Mouse (Mus musculus): ENCODE measurements around the gene Fam83e. TPM values are rescaled to one million over a fixed set of nuclear protein-coding genes. Genes with fewer than 3 reads are reported as not detected.

Fam83e gene
- polyA plus RNA-seq, 1 experiment from 2014 or later: 1.7 TPM

DNA sequence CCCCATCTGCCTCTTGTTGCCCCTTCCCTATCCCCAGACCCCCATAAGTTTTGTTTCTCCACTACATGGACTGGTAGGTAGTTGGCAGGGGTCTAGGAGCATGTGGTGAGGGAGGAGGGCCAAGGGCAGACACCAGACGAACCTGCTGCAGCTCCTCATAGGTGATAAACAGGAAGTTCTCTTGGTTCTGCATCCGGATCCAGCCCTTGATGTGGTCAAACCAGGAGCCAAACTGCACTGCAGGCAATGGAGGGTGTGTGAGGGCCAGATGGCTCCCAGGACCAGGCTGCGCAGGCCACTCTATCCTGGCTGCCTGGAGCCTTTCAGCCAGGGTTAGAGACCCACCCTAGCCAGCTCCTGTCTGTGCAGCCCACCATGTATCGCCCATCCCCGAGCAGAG is 12.5 kb downstream of the Fam83e start:
- H3K9ac ChIP-seq (replicated peaks; ENCODE audit: low read depth): no peak overlapping the region

DNA sequence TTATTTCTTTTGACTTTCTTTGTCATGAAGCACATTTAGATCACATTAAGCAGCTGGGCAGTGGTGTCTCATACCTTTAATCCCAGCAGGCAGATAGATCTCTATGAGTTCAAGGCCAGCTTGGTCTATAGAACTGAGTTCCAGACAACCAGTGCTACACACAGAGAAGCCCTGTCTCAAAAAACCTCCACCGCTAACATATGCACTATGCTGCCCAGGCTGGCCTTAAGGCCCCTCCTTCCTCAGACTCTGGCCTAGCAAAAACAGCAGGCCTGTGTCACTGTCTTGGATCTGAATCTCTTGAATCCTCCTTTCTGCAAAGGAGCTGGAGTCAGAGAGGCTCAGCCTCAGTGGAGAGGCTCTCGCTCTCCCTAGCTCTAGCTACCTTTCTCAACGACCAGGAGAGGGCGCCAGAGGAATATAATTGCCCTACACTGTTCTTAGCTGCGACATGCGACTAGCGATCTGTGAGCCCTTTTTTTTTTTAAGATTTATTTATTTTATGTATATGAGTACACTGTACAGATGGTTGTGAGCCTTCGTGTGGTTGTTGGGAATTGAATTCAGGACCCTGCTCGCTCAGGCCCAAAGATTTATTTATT is 18.3 kb downstream of the Fam83e start:
- WGBS: 10% methylated on average over 9 of the region's 9 CpGs
- DNase-seq (ENCODE audit: low spot score): peak; percentile 92
- no peak overlapping the region for H3K4me3 ChIP-seq (ENCODE audit: low read depth, low read length)
- no peaks in the 10 kb centered on the region for H3K27me3 ChIP-seq (replicated peaks; ENCODE audit: insufficient read depth, low read length)
- H3K4me2 ChIP-seq (replicated peaks; ENCODE audit: low read depth, low read length): no peak overlapping the region
- H3K27ac ChIP-seq (ENCODE audit: low read length): no peak overlapping the region
- no peaks in the 10 kb centered on the region for H3K9me3 ChIP-seq (ENCODE audit: low read length)
- H3K9ac ChIP-seq (replicated peaks; ENCODE audit: low read depth): no peak overlapping the region
- H3K4me1 ChIP-seq (ENCODE audit: insufficient read depth, low read depth, low read length): no peaks in the 10 kb centered on the region
- TF ChIP-seq CTCF (IDR thresholded peaks at IDR 0.05): peak; percentile 94
- TF ChIP-seq EP300 (IDR thresholded peaks at IDR 0.05): no peak
- no peaks in the 10 kb centered on the region for H3K36me3 ChIP-seq (ENCODE audit: insufficient read depth, low read length)
- peak; percentile 75 for ATAC-seq

More for the DNA sequence above, 12.5 kb downstream of the Fam83e start:
- Histone ChIP-seq H3K4me2 (replicated peaks; ENCODE audit: low read depth, low read length) (no peak overlapping the region), H3K9me3 (ENCODE audit: low read length) (no peaks in the 10 kb centered on the region), H3K36me3 (ENCODE audit: insufficient read depth, low read length) (no peaks in the 10 kb centered on the region), H3K4me3 (ENCODE audit: low read depth, low read length) (no peak overlapping the region), H3K27me3 (replicated peaks; ENCODE audit: insufficient read depth, low read length) (no peaks in the 10 kb centered on the region), H3K27ac (ENCODE audit: low read length) (no peak overlapping the region), H3K4me1 (ENCODE audit: insufficient read depth, low read depth, low read length) (no peaks in the 10 kb centered on the region; the same call in 1 of the 2 replicates)
- ATAC-seq (no peak), DNase-seq (ENCODE audit: low spot score) (no peak)
- 68% methylated on average over 5 of the region's 5 CpGs for WGBS
- no peak for TF ChIP-seq EP300 (IDR thresholded peaks at IDR 0.05)
- no peak for TF ChIP-seq CTCF (IDR thresholded peaks at IDR 0.05)

DNA sequence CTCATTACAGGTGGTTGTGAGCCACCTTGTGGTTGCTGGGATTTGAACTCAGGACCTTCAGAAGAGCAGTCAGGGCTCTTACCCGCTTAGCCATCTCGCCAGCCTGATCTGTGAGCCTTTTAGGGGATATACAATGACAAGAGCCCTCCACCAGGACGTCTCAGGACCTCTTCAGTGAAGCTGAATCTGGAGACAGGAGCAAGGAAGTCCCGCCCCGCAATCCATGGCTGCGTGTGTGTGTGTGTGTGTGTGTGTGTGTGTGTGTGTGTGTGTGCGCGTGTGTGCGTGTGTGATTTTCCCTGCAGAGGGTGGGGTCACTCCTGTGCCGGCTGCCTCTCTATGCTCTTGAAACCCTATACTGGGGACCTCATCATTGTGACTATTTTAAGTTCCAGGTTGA is 18.8 kb downstream of the Fam83e start:
- Histone ChIP-seq H3K4me2 (replicated peaks; ENCODE audit: low read depth, low read length) (no peak overlapping the region), H3K4me1 (ENCODE audit: insufficient read depth, low read depth, low read length) (no peaks in the 10 kb centered on the region), H3K4me3 (ENCODE audit: low read depth, low read length) (no peak overlapping the region), H3K27me3 (replicated peaks; ENCODE audit: insufficient read depth, low read length) (no peaks in the 10 kb centered on the region), H3K9ac (replicated peaks; ENCODE audit: low read depth) (no peak overlapping the region), H3K36me3 (ENCODE audit: insufficient read depth, low read length) (no peaks in the 10 kb centered on the region), H3K9me3 (ENCODE audit: low read length) (no peaks in the 10 kb centered on the region), H3K27ac (ENCODE audit: low read length) (no peak overlapping the region)
- TF ChIP-seq EP300 (IDR thresholded peaks at IDR 0.05): no peak
- no peak for TF ChIP-seq CTCF (IDR thresholded peaks at IDR 0.05)
- ATAC-seq (no peak), DNase-seq (ENCODE audit: low spot score) (no peak)
- WGBS: 53% methylated on average over 8 of the region's 10 CpGs

DNA sequence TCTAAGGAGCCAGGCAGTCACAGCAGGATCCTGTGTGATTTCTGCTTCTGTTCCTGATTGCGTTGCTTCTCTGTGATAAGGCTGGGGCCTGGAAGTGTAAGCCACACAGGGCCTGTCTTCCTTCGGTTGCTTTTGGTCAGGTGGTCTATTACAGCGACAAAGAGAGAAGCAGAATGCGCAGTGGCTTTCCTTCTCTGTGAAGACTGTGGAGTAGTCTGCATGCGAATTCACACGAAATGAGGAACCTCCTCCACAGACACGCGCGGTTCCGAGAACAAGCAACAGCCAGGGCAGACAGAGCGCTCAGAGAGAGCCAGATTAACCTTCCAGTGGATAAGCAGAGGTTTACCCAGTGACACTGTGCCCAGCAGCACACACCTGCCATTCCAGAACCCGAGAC is 20.3 kb downstream of the Fam83e start:
- H3K36me3 ChIP-seq (ENCODE audit: insufficient read depth, low read length): no peaks in the 10 kb centered on the region
- no peaks in the 10 kb centered on the region for H3K9me3 ChIP-seq (ENCODE audit: low read length)
- no peak overlapping the region for H3K27ac ChIP-seq (ENCODE audit: low read length)
- no peaks in the 10 kb centered on the region for H3K4me1 ChIP-seq (ENCODE audit: insufficient read depth, low read depth, low read length)
- H3K27me3 ChIP-seq (replicated peaks; ENCODE audit: insufficient read depth, low read length): no peaks in the 10 kb centered on the region
- TF ChIP-seq CTCF (IDR thresholded peaks at IDR 0.05) (no peak), EP300 (IDR thresholded peaks at IDR 0.05) (no peak)
- H3K4me3 ChIP-seq (ENCODE audit: low read depth, low read length): no peak overlapping the region
- H3K4me2 ChIP-seq (replicated peaks; ENCODE audit: low read depth, low read length): 0 out of 2 replicates have a peak overlapping the region, but pooled peaks have one; percentile 48
- WGBS: 78% methylated on average over 12 of the region's 12 CpGs
- ATAC-seq: no peak
- H3K9ac ChIP-seq (replicated peaks; ENCODE audit: low read depth): no peak overlapping the region
- no peak for DNase-seq (ENCODE audit: low spot score)

DNA sequence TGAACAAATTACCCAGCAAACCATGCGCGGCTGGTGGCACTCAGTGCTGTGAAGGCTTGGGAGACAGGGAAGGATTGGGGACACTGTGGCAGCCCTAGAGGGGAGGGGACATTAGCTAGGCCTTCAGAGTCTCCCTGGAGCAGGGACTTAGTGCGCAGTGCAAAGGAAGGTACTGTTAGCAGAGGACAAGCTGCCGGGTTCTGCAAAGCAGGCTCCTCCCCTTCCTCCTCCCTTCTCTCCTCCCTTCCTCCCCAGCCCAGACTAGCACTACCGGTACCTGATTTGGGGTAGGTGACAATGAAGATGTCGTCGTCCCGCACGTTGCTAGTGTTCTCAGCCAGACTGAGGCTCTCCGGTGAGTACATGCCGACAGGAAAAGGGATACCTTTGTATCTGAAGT is 20.8 kb downstream of the Fam83e start:
- 29% methylated on average over 11 of the region's 11 CpGs for WGBS
- Histone ChIP-seq H3K4me2 (replicated peaks; ENCODE audit: low read depth, low read length) (peak overlapping the region; percentile 48), H3K36me3 (ENCODE audit: insufficient read depth, low read length) (no peaks in the 10 kb centered on the region), H3K4me1 (ENCODE audit: insufficient read depth, low read depth, low read length) (no peaks in the 10 kb centered on the region), H3K9ac (replicated peaks; ENCODE audit: low read depth) (no peak overlapping the region), H3K27me3 (replicated peaks; ENCODE audit: insufficient read depth, low read length) (no peaks in the 10 kb centered on the region), H3K27ac (ENCODE audit: low read length) (no peak overlapping the region), H3K4me3 (ENCODE audit: low read depth, low read length) (peak overlapping the region; percentile 24), H3K9me3 (ENCODE audit: low read length) (no peaks in the 10 kb centered on the region)
- no peak for TF ChIP-seq CTCF (IDR thresholded peaks at IDR 0.05)
- no peak for TF ChIP-seq EP300 (IDR thresholded peaks at IDR 0.05)
- ATAC-seq (peak; percentile 62), DNase-seq (ENCODE audit: low spot score) (peak; percentile 64)

DNA sequence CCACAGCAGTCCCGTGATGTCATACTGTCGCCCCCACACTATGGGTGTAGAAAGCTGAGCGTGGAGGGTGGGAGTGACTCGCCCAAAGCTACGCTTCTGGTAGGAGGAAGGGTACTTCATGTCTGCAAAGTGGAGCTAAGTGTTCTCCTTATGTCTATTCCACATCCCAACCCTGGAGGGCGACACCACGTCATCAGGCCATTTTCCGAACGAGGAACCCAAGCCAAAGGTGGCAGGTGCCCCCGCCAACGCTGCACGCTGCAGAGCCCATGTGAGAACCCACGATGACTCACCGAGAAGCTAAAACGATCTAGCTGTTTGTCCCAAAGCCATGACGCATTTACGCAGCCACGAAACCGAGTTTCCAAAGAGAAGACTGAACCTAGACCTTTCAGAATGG is 21.3 kb downstream of the Fam83e start:
- Histone ChIP-seq H3K27ac (ENCODE audit: low read length) (no peak overlapping the region), H3K27me3 (replicated peaks; ENCODE audit: insufficient read depth, low read length) (no peaks in the 10 kb centered on the region), H3K36me3 (ENCODE audit: insufficient read depth, low read length) (no peaks in the 10 kb centered on the region), H3K9me3 (ENCODE audit: low read length) (no peaks in the 10 kb centered on the region), H3K4me1 (ENCODE audit: insufficient read depth, low read depth, low read length) (no peaks in the 10 kb centered on the region), H3K4me2 (replicated peaks; ENCODE audit: low read depth, low read length) (peak overlapping the region; percentile 48), H3K9ac (replicated peaks; ENCODE audit: low read depth) (no peak overlapping the region), H3K4me3 (ENCODE audit: low read depth, low read length) (peak overlapping the region; percentile 24)
- TF ChIP-seq EP300 (IDR thresholded peaks at IDR 0.05) (no peak), CTCF (IDR thresholded peaks at IDR 0.05) (peak; percentile 52)
- DNase-seq (ENCODE audit: low spot score): peak; percentile 79
- 26% methylated on average over 19 of the region's 19 CpGs for WGBS
- ATAC-seq: peak; percentile 68

Measured in lung, postnatal 0 days (tissue).